Mouse (Mus musculus): Measurements from ENCODE around the gene Vil1.

- TF ChIP-seq CTCF (IDR thresholded peaks at IDR 0.05; ENCODE audit: extremely low read depth, insufficient read depth, low read length) (no peak), POLR2A (IDR thresholded peaks at IDR 0.05; ENCODE audit: extremely low read depth, insufficient read depth, low read length) (no peak)
Observed at GRCm38 (mm10) chr1:74401015-74401702, 8.0 kb upstream of the Vil1 start.

Data from cortical plate, adult 2 months (tissue).